Mouse (Mus musculus): Measurements from ENCODE around the gene Arf4.
"Not testable (repeated sequence)": the region's sequence is repeated elsewhere in the genome, so short reads cannot be mapped to it uniquely, and the experiment has no call there.

The Arf4 gene

GRCm38 (mm10) chr14:26662488-26662887 lies 24.6 kb downstream of the Arf4 start:
- DNase-seq (ENCODE audit: low spot score) = no peak

GRCm38 (mm10) chr14:26663851-26664250 lies 26.0 kb downstream of the Arf4 start:
- DNase-seq (ENCODE audit: low spot score) = no peak

- DNase-seq (ENCODE audit: low spot score) = no peak
Observed at GRCm38 (mm10) chr14:26667991-26668370, 30.1 kb downstream of the Arf4 start.

- peak; percentile 9 for DNase-seq (ENCODE audit: low spot score)
Observed at GRCm38 (mm10) chr14:26668371-26669291, 30.8 kb downstream of the Arf4 start.

GRCm38 (mm10) chr14:26669292-26670073 lies 31.6 kb downstream of the Arf4 start, which contains the start of gene Pde12:
Pde12 (minus strand) TSS chr14:26669883.
- DNase-seq (ENCODE audit: low spot score) = peak; percentile 70

DNA sequence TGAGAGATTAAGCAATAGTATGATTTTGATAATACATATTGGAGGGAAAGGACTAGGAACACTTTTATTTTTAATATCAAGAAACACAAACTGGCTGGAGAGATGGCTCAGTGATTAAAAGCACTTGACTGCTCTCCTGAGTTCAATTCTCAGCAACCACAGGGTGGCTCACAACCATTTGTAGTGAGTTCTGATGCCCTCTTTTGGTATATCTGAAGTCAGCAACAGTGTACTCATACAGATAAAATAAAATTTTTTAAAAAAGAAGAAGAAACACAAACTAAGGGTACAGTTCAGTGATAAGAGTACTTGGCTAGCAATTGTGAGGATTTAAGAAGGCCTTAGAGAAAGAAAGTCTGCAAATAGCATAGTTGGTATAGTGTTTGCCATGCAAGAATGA lies 33.1 kb downstream of the Arf4 start:
- DNase-seq (ENCODE audit: low spot score) = no peak

DNA sequence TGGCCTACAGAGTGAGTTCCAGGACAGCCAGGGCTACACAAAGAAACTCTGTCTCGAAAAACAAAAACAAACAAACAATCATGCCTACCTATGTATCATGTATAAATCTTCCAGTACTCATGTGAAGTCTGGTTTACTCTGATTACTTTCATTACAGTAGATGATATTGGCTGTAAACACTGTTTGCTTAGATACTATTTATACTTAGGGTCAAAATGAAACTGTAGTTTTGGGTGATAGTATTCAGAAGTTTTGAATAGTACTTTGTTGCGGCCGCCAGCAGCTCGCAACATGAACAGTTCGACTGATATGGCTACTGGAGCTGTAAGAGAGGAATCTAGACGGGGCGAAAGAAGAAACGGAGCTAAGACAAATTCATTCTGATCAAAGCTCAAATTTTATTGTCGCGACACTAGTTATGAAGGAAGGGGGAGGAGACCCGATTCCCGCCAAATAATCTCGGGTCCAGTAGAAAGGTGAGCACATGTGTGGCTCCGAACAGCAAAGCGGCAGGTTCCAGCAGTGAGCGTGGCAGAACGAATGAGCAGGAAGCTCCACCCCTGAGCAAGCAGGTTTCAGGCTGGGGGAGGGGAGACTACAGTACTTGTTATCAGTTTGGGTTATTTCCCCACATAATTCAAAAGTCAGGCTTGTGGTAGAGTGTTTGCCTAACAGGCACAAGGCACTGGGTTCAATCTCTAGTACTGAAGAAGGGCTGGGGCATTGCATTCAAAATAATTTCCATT lies 34.2 kb downstream of the Arf4 start:
- DNase-seq (ENCODE audit: low spot score) = not testable (repeated sequence)

- DNase-seq (ENCODE audit: low spot score) = not testable (repeated sequence)
Observed at GRCm38 (mm10) chr14:26674476-26675169, 36.7 kb downstream of the Arf4 start.

GRCm38 (mm10) chr14:26675371-26675770 lies 37.5 kb downstream of the Arf4 start:
- no peak for DNase-seq (ENCODE audit: low spot score)

DNA sequence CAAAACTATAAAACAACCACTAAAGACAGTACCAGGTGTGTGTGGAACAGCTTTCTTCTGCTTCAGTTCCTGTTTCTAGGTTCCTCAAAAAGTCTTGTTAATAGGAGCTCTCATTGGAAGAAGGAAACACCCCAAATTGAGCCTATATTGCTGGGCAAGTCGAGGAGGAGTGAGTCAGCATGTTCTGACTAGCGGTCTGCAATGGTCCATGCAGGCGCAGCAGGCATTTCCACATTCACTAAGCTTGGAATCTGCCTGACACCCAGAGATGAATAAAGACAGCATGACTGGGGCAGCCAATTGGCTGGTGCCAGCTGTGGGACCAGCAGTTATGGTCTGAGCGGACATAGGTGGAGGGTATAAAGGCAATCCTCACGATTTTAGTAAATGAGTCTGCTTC lies 37.9 kb downstream of the Arf4 start:
- no peak for DNase-seq (ENCODE audit: low spot score)

- DNase-seq (ENCODE audit: low spot score) = no peak
Observed at GRCm38 (mm10) chr14:26690727-26691126, 52.9 kb downstream of the Arf4 start.

DNA sequence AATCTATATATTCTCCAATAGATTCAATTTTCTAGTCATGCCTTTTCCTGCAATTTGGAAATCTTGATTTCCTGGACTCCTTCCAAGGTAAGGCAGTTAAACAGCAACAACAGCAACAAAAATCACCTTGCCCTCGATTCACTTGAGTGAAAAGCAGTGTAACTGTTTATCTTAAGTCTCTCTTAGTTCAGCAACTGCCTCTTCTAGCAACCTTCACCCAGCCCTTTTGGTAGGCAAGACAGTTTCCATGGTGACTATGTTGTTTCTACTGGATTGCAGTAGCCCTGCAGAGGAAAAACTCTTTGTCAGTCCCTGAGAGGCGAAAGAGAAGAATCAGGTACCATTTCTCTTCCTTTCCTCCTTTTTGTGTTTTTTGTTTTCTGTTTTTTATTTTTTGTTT lies 53.5 kb downstream of the Arf4 start:
- no peak for DNase-seq (ENCODE audit: low spot score)

GRCm38 (mm10) chr14:26692974-26693373 lies 55.1 kb downstream of the Arf4 start, which contains the start of gene Dnah12:
Dnah12 (plus strand) TSS chr14:26693274.
- no peak for DNase-seq (ENCODE audit: low spot score)

- no peak for DNase-seq (ENCODE audit: low spot score)
Observed at GRCm38 (mm10) chr14:26697912-26698311, 60.0 kb downstream of the Arf4 start.

- not testable (repeated sequence) for DNase-seq (ENCODE audit: low spot score)
Observed at GRCm38 (mm10) chr14:26705246-26705645, 67.4 kb downstream of the Arf4 start.

All from ovary, adult 18-20 months (tissue).